Mouse (Mus musculus) CD4-positive, CD25-positive, alpha-beta regulatory T cell, adult 4 months (primary cell): ENCODE measurements around the gene Olfr716. TPM values are rescaled to one million over a fixed set of nuclear protein-coding genes. Genes with fewer than 3 reads are reported as not detected.
"Not testable (repeated sequence)": the region's sequence is repeated elsewhere in the genome, so short reads cannot be mapped to it uniquely, and the experiment has no call there.

Experiments used
- ATAC-seq: one replicate; pipeline ENCODE4 v1.8.0; 2017
- polyA plus RNA-seq, 2 experiments: library from polyadenylated mRNA; unstranded; fragments of 100-300 nt; shearing (Covaris generic); gene quantifications; one replicate each; pipeline ENCODE4 v1.2.1; 2017

The Olfr716 gene
- polyA plus RNA-seq = not detected

DNA sequence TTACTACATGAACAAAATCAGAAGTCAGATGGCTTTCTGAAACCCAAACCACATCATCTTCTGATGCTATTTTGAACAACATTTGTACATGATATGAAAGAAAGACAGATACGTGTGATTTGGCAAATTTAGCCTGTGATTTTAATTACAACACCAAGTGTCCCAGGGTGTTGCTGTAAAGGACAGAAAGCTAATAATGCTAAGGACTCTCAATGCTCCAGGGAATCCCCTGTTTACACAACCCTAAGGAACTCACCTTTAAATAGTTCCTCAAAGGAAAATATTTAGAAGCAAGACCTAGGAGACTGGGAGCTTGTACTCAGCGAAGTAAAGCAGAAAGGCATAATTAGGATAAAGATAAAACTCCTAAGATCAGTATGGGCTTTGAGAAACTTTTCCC, at the start of gene Olfr716:
Gene Olfr716 (plus strand): TSS at position 301 of the 400 bp plus-strand sequence.
- not testable (repeated sequence) for ATAC-seq

DNA sequence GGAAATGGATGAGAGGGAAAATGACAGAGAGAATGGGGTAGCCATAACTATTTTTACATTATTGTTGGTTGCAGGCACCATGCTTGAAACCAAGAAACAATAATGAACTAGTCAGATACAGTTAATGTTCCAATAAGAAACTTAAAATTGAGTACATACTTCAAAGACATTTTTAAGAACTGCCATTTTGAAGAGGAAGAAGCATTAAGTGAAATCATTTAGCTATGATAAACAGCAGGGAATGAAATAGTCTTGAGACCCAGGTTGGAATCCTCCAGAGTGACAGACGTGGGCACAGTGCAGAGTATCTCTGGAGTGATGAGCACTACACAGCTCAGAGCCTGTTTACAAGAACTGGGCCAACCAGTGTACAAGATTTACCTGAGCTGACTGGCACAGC, 45.2 kb upstream of the Olfr716 start, which contains the start of gene Olfr17:
Gene Olfr17 (plus strand): TSS at position 301 of the 400 bp plus-strand sequence.
- ATAC-seq = no peak

- ATAC-seq = not testable (repeated sequence)
Observed at GRCm38 (mm10) chr7:107110269-107110668, 27.9 kb upstream of the Olfr716 start, which contains the start of gene Olfr715b. TSS of gene Olfr715b (minus strand) at chr7:107110369.

GRCm38 (mm10) chr7:107130983-107131382, 7.1 kb upstream of the Olfr716 start, which contains the start of gene Olfr715:
TSS of gene Olfr715 (minus strand) at chr7:107131083.
- not testable (repeated sequence) for ATAC-seq

GRCm38 (mm10) chr7:107166690-107167089, 28.6 kb downstream of the Olfr716 start, which contains the start of gene Nlrp14:
TSS of gene Nlrp14 (plus strand) at chr7:107166990.
- ATAC-seq = no peak

GRCm38 (mm10) chr7:107180406-107180805, 42.3 kb downstream of the Olfr716 start:
- ATAC-seq = no peak

Other genes with a start within 250 kb of the Olfr716 start
- gene Olfr707, start 237.1 kb upstream of the Olfr716 start, polyA plus RNA-seq = not detected
- not detected for gene Olfr1532-ps1, start 230.3 kb upstream of the Olfr716 start, polyA plus RNA-seq
- gene Olfr709-ps1, start 206.1 kb upstream of the Olfr716 start, polyA plus RNA-seq = not detected
- gene Olfr710, start 190.0 kb upstream of the Olfr716 start, polyA plus RNA-seq = not detected
- not detected for gene Olfr6, start 174.4 kb upstream of the Olfr716 start, polyA plus RNA-seq
- gene Olfr711, start 162.9 kb upstream of the Olfr716 start, polyA plus RNA-seq = under 1 TPM in 1 of 2 experiments, not detected in 1; 0.09 TPM
- under 1 TPM in 1 of 2 experiments, not detected in 1; 0.07 TPM for gene Olfr2, start 132.3 kb upstream of the Olfr716 start, polyA plus RNA-seq
- not detected for gene Olfr713, start 107.2 kb upstream of the Olfr716 start, polyA plus RNA-seq
- not detected for gene Olfr714, start 67.3 kb upstream of the Olfr716 start, polyA plus RNA-seq
- gene Olfr17, start 45.1 kb upstream of the Olfr716 start, polyA plus RNA-seq = not detected
- gene Olfr715b, start 28.0 kb upstream of the Olfr716 start, polyA plus RNA-seq = under 1 TPM in 1 of 2 experiments, not detected in 1; 0.16 TPM
- gene Olfr715, start 7.2 kb upstream of the Olfr716 start, polyA plus RNA-seq = not detected
- not detected for gene Nlrp14, start 28.7 kb downstream of the Olfr716 start, polyA plus RNA-seq
- not detected for gene Rbmxl2, start 71.1 kb downstream of the Olfr716 start, polyA plus RNA-seq
- gene Syt9, start 232.4 kb downstream of the Olfr716 start, polyA plus RNA-seq = not detected